Mouse (Mus musculus): ENCODE data around the gene Irgc1. TPM values are rescaled to one million over a fixed set of nuclear protein-coding genes. Genes with fewer than 3 reads are reported as not detected.

Gene Irgc1
- polyA plus RNA-seq, 1 experiment from 2014 or later: not detected

GRCm38 (mm10) chr7:24467886-24468285 lies 15.8 kb upstream of the Irgc1 start:
- no peaks in the 10 kb centered on the region; the same call in 1 of the 2 replicates for H3K27me3 ChIP-seq
- 85% methylated on average over 5 of the region's 5 CpGs for WGBS
- no peaks in the 10 kb centered on the region for H3K4me1 ChIP-seq
- no peak overlapping the region for H3K9ac ChIP-seq (replicated peaks)
- ATAC-seq (replicated peaks): no peak
- H3K4me2 ChIP-seq (replicated peaks): no peak overlapping the region
- no peak overlapping the region for H3K27ac ChIP-seq (replicated peaks)
- H3K4me3 ChIP-seq: no peak overlapping the region
- no peaks in the 10 kb centered on the region for H3K9me3 ChIP-seq
- no peaks in the 10 kb centered on the region for H3K36me3 ChIP-seq

GRCm38 (mm10) chr7:24466835-24467234 lies 14.7 kb upstream of the Irgc1 start:
- Histone ChIP-seq H3K4me2 (replicated peaks) (no peak overlapping the region), H3K4me3 (no peak overlapping the region), H3K27ac (replicated peaks) (no peak overlapping the region), H3K9ac (replicated peaks) (no peak overlapping the region), H3K27me3 (no peaks in the 10 kb centered on the region; the same call in 1 of the 2 replicates), H3K9me3 (no peaks in the 10 kb centered on the region), H3K4me1 (0 out of 2 replicates have a peak, but pooled peaks cover 3% of the 10 kb centered on the region), H3K36me3 (no peaks in the 10 kb centered on the region)
- ATAC-seq (replicated peaks): no peak
- WGBS: 93% methylated on average over 6 of the region's 6 CpGs

GRCm38 (mm10) chr7:24462388-24463319 lies 10.6 kb upstream of the Irgc1 start, which contains the start of gene Plaur:
TSS of gene Plaur (plus strand) at chr7:24462484.
- Histone ChIP-seq H3K27me3 (no peaks in the 10 kb centered on the region; the same call in 1 of the 2 replicates), H3K4me2 (replicated peaks) (peak within 1 kb of the TSS; percentile 19; the same call in 1 of the 2 replicates), H3K9me3 (no peaks in the 10 kb centered on the region), H3K9ac (replicated peaks) (no peak within 1 kb of the TSS; the same call in 1 of the 2 replicates), H3K4me1 (0 out of 2 replicates have a peak, but pooled peaks cover 3% of the 10 kb centered on the region), H3K36me3 (no peaks in the 10 kb centered on the region), H3K27ac (replicated peaks) (no peak within 1 kb of the TSS), H3K4me3 (no peak within 1 kb of the TSS)
- ATAC-seq (replicated peaks): no peak
- 9% methylated on average over 26 of the region's 27 CpGs for whole genome bisulfite sequencing

- ATAC-seq (replicated peaks): no peak
- 70% methylated on average over 14 of the region's 14 CpGs for WGBS
- Histone ChIP-seq H3K27ac (replicated peaks) (no peak overlapping the region), H3K4me2 (replicated peaks) (no peak overlapping the region), H3K27me3 (no peaks in the 10 kb centered on the region; the same call in 1 of the 2 replicates), H3K36me3 (no peaks in the 10 kb centered on the region), H3K9ac (replicated peaks) (no peak overlapping the region), H3K4me3 (no peak overlapping the region), H3K4me1 (0 out of 2 replicates have a peak, but pooled peaks cover 3% of the 10 kb centered on the region), H3K9me3 (no peaks in the 10 kb centered on the region)
Observed at GRCm38 (mm10) chr7:24461376-24462051, 9.4 kb upstream of the Irgc1 start.

- 0 out of 2 replicates have a peak, but pooled peaks cover 3% of the 10 kb centered on the region for H3K4me1 ChIP-seq
- H3K9ac ChIP-seq (replicated peaks): no peak overlapping the region
- H3K9me3 ChIP-seq: no peaks in the 10 kb centered on the region
- 77% methylated on average over 3 of the region's 3 CpGs for WGBS
- no peak overlapping the region for H3K27ac ChIP-seq (replicated peaks)
- no peak overlapping the region for H3K4me3 ChIP-seq
- no peaks in the 10 kb centered on the region; the same call in 1 of the 2 replicates for H3K27me3 ChIP-seq
- H3K36me3 ChIP-seq: no peaks in the 10 kb centered on the region
- H3K4me2 ChIP-seq (replicated peaks): no peak overlapping the region
- ATAC-seq (replicated peaks): no peak
Observed at GRCm38 (mm10) chr7:24459843-24460242, 7.7 kb upstream of the Irgc1 start.

GRCm38 (mm10) chr7:24459440-24459839 lies 7.3 kb upstream of the Irgc1 start:
- 85% methylated on average over 5 of the region's 5 CpGs for WGBS

GRCm38 (mm10) chr7:24457726-24458370 lies 5.8 kb upstream of the Irgc1 start:
- Histone ChIP-seq H3K27ac (replicated peaks) (no peak overlapping the region), H3K4me1 (0 out of 2 replicates have a peak, but pooled peaks cover 3% of the 10 kb centered on the region), H3K36me3 (no peaks in the 10 kb centered on the region), H3K9ac (replicated peaks) (no peak overlapping the region), H3K4me2 (replicated peaks) (no peak overlapping the region), H3K27me3 (no peaks in the 10 kb centered on the region), H3K9me3 (no peaks in the 10 kb centered on the region), H3K4me3 (no peak overlapping the region)
- WGBS: 67% methylated on average over 10 of the region's 10 CpGs
- no peak for ATAC-seq (replicated peaks)

More at GRCm38 (mm10) chr7:24459440-24459839, 7.3 kb upstream of the Irgc1 start:
- no peak overlapping the region for H3K9ac ChIP-seq (replicated peaks)
- no peak overlapping the region for H3K4me3 ChIP-seq
- H3K36me3 ChIP-seq: no peaks in the 10 kb centered on the region
- ATAC-seq (replicated peaks): no peak
- no peak overlapping the region for H3K4me2 ChIP-seq (replicated peaks)
- no peaks in the 10 kb centered on the region for H3K9me3 ChIP-seq
- H3K27me3 ChIP-seq: no peaks in the 10 kb centered on the region; the same call in 1 of the 2 replicates
- 0 out of 2 replicates have a peak, but pooled peaks cover 3% of the 10 kb centered on the region for H3K4me1 ChIP-seq
- no peak overlapping the region for H3K27ac ChIP-seq (replicated peaks)

GRCm38 (mm10) chr7:24455726-24456125 lies 3.6 kb upstream of the Irgc1 start:
- Histone ChIP-seq H3K4me1 (no peaks in the 10 kb centered on the region), H3K9ac (replicated peaks) (no peak overlapping the region), H3K27me3 (no peaks in the 10 kb centered on the region), H3K9me3 (no peaks in the 10 kb centered on the region), H3K27ac (replicated peaks) (no peak overlapping the region), H3K36me3 (no peaks in the 10 kb centered on the region), H3K4me2 (replicated peaks) (no peak overlapping the region), H3K4me3 (no peak overlapping the region)
- 87% methylated on average over 5 of the region's 5 CpGs for WGBS
- no peak for ATAC-seq (replicated peaks)

GRCm38 (mm10) chr7:24454199-24454598 lies 2.1 kb upstream of the Irgc1 start:
- H3K36me3 ChIP-seq: no peaks in the 10 kb centered on the region
- no peaks in the 10 kb centered on the region for H3K9me3 ChIP-seq
- 76% methylated on average over 2 of the region's 2 CpGs for WGBS
- no peak overlapping the region for H3K27ac ChIP-seq (replicated peaks)
- no peaks in the 10 kb centered on the region for H3K4me1 ChIP-seq
- no peak overlapping the region for H3K4me2 ChIP-seq (replicated peaks)
- H3K9ac ChIP-seq (replicated peaks): no peak overlapping the region
- H3K27me3 ChIP-seq: no peaks in the 10 kb centered on the region
- no peak for ATAC-seq (replicated peaks)
- no peak overlapping the region for H3K4me3 ChIP-seq

- H3K9me3 ChIP-seq: no peaks in the 10 kb centered on the region
- WGBS: 72% methylated on average over 9 of the region's 9 CpGs
- ATAC-seq (replicated peaks): no peak
- no peak overlapping the region for H3K4me2 ChIP-seq (replicated peaks)
- H3K27ac ChIP-seq (replicated peaks): no peak overlapping the region
- H3K4me1 ChIP-seq: no peaks in the 10 kb centered on the region
- no peaks in the 10 kb centered on the region for H3K36me3 ChIP-seq
- no peak overlapping the region for H3K4me3 ChIP-seq
- no peaks in the 10 kb centered on the region for H3K27me3 ChIP-seq
- no peak overlapping the region for H3K9ac ChIP-seq (replicated peaks)
Observed at GRCm38 (mm10) chr7:24450585-24451017, 1.5 kb downstream of the Irgc1 start.

- no peak for ATAC-seq (replicated peaks)
- H3K9ac ChIP-seq (replicated peaks): no peak overlapping the region
- WGBS: 63% methylated on average over 14 of the region's 14 CpGs
- H3K27me3 ChIP-seq: no peaks in the 10 kb centered on the region
- H3K4me2 ChIP-seq (replicated peaks): no peak overlapping the region
- no peaks in the 10 kb centered on the region for H3K4me1 ChIP-seq
- no peak overlapping the region for H3K4me3 ChIP-seq
- no peak overlapping the region for H3K27ac ChIP-seq (replicated peaks)
- no peaks in the 10 kb centered on the region for H3K36me3 ChIP-seq
- H3K9me3 ChIP-seq: no peaks in the 10 kb centered on the region
Observed at GRCm38 (mm10) chr7:24448782-24449517, 3.1 kb downstream of the Irgc1 start.
